Mouse (Mus musculus) kidney, adult 9 months (tissue): ENCODE measurements around the gene Txnl4b.

ENCODE experiments used
- DNase-seq: peaks from one replicate; pipeline ENCODE4 v3.0.0; 2022

Gene Txnl4b

GRCm38 (mm10) chr8:109565498-109566333 is at the start of gene Txnl4b, which contains the start of gene Dhx38:
Gene Txnl4b (plus strand): TSS chr8:109565892.
Gene Dhx38 (minus strand): TSS chr8:109565861.
- peak; percentile 100 for DNase-seq

GRCm38 (mm10) chr8:109524008-109524407 is 41.7 kb upstream of the Txnl4b start:
- no peak for DNase-seq

GRCm38 (mm10) chr8:109535140-109535990 is 30.3 kb upstream of the Txnl4b start:
- DNase-seq, result peak; percentile 48

GRCm38 (mm10) chr8:109536703-109537102 is 29.0 kb upstream of the Txnl4b start:
- peak; percentile 76 for DNase-seq

GRCm38 (mm10) chr8:109542165-109542564 is 23.5 kb upstream of the Txnl4b start:
- no peak for DNase-seq

GRCm38 (mm10) chr8:109542748-109543519 is 22.8 kb upstream of the Txnl4b start:
- no peak for DNase-seq

- DNase-seq, result no peak
These were observed 21.6 kb upstream of the Txnl4b start for GRCm38 (mm10) chr8:109544049-109544448.

GRCm38 (mm10) chr8:109551663-109552062 is 14.0 kb upstream of the Txnl4b start:
- DNase-seq, result no peak

- DNase-seq, result no peak
These were observed 1.8 kb upstream of the Txnl4b start for GRCm38 (mm10) chr8:109563881-109564280.

- no peak for DNase-seq
These were observed 926 bp upstream of the Txnl4b start for GRCm38 (mm10) chr8:109564766-109565165.

- no peak for DNase-seq
These were observed 5.4 kb downstream of the Txnl4b start for GRCm38 (mm10) chr8:109571139-109571538.

- DNase-seq, result no peak
These were observed 10.6 kb downstream of the Txnl4b start for GRCm38 (mm10) chr8:109576311-109576710.

GRCm38 (mm10) chr8:109578900-109579301 is 13.2 kb downstream of the Txnl4b start, which contains the start of gene Hp:
Gene Hp (minus strand): TSS chr8:109579172.
- no peak for DNase-seq

- DNase-seq, result no peak
These were observed 18.6 kb downstream of the Txnl4b start for GRCm38 (mm10) chr8:109584293-109584692.

- no peak for DNase-seq
These were observed 19.1 kb downstream of the Txnl4b start for GRCm38 (mm10) chr8:109584830-109585229.

- DNase-seq, result no peak
These were observed 20.0 kb downstream of the Txnl4b start for GRCm38 (mm10) chr8:109585652-109586051.

- peak; percentile 62 for DNase-seq
These were observed 21.3 kb downstream of the Txnl4b start for GRCm38 (mm10) chr8:109586972-109587504.

- DNase-seq, result no peak
These were observed 25.2 kb downstream of the Txnl4b start for GRCm38 (mm10) chr8:109590901-109591300.

- DNase-seq, result no peak
These were observed 25.7 kb downstream of the Txnl4b start for GRCm38 (mm10) chr8:109591367-109591766.

- DNase-seq, result no peak
These were observed 26.5 kb downstream of the Txnl4b start for GRCm38 (mm10) chr8:109592164-109592563.

- DNase-seq, result peak; percentile 31
These were observed 27.6 kb downstream of the Txnl4b start for GRCm38 (mm10) chr8:109593117-109593788.

GRCm38 (mm10) chr8:109595854-109596253 is 30.2 kb downstream of the Txnl4b start:
- peak; percentile 41 for DNase-seq
